Mouse (Mus musculus): Measurements from ENCODE around the gene Gli2. TPM values are rescaled to one million over a fixed set of nuclear protein-coding genes. Genes with fewer than 3 reads are reported as not detected.

Gli2 gene
- total RNA-seq, 1 experiment = 9.8 TPM

DNA sequence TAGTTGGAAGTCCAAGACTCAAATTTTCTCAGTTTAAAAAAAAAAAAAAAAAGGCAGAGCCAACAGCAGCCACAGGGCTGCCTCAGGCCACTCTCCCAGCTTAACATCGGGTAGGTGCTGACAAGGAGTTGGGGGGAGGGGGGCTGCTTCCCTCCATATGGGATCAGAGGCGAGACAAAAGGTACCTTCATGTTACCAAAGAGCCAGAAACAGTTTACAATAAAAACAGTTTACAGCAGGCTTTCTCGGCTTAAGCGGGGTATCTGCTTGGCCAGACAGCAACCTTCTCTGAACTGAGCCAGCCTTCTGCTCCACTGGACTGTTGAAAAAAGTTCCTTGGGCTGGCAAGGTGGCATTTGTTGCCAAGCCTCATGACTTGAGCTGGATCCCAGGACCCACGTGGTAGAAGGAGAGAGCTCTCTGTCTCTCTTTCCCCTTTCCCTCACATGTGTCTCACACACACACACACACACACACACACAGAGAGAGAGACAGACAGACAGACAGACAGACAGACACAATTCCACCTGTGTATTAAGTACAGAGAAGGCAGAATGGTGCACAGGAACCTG, 113.1 kb downstream of the Gli2 start:
- DNase-seq (ENCODE audit: low read depth, low spot score) = no peak

DNA sequence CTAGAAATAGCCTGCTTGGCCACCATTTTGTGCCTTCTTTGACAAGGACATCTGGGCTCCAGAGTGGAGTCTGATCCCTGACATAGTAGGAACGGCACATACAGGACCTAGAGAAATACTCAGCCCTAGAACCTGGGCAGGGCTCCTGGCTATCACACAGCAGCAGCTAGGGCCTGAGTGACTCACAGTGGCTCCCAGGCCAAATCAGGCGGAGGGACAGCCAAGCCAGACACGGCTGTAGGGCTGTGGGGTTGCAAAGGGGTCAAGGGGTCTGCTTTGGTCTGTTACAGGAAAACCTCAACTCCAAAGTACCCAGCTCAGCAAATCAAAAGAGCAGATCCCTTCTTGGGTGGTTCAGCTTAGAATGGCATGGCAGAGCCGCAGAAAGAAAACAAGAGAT, 115.2 kb downstream of the Gli2 start:
- Histone ChIP-seq H3K4me1 (ENCODE audit: control insufficient read depth in 2 of 2, insufficient read depth in 2 of 2, low read length in 2 of 2, poor library complexity in 1 of 2) (peaks cover 0 to 5% of the 10 kb centered on the region in 2 experiments; a peak in 1 of 4 replicates), H3K9me3 (ENCODE audit: control insufficient read depth, insufficient read depth, low read depth, low read length) (no peaks in the 10 kb centered on the region), H3K4me3 (ENCODE audit: insufficient read depth in 1 of 2, low read depth in 1 of 2, low read length in 2 of 2, poor library complexity in 1 of 2, severe bottlenecking in 1 of 2) (no peak overlapping the region), H3K36me3 (ENCODE audit: control insufficient read depth, insufficient read depth, low read length, poor library complexity, severe bottlenecking) (no peaks in the 10 kb centered on the region; the same call in 1 of the 2 replicates), H3K27ac (ENCODE audit: insufficient read depth, low read depth, low read length, poor library complexity, severe bottlenecking) (no peak overlapping the region), H3K9ac (ENCODE audit: insufficient read depth, low read depth, low read length, poor library complexity, severe bottlenecking) (no peak overlapping the region)
- in situ Hi-C loops (cut with MboI; ENCODE audit: low sequenced_read_pairs in 2 of 2, unreplicated experiment in 2 of 2) = no loop called here
- no peak for TF ChIP-seq ZC3H11A (IDR thresholded peaks at IDR 0.05; ENCODE audit: borderline replicate concordance, low read depth, low read length)
- TF ChIP-seq CHD2 (IDR thresholded peaks at IDR 0.05; ENCODE audit: low read depth, low read length) = no peak
- TF ChIP-seq ZNF384 (IDR thresholded peaks at IDR 0.05; ENCODE audit: low read depth, low read length) = no peak
- no peak for TF ChIP-seq MAFK (IDR thresholded peaks at IDR 0.05; ENCODE audit: insufficient read depth, low read depth, low read length)
- TF ChIP-seq HCFC1 (IDR thresholded peaks at IDR 0.05; ENCODE audit: borderline replicate concordance, insufficient read depth, low read length) = no peak
- DNase-seq (ENCODE audit: low read depth, low spot score) = no peak

More for the DNA sequence above, 113.1 kb downstream of the Gli2 start:
- Histone ChIP-seq H3K9ac (ENCODE audit: insufficient read depth, low read depth, low read length, poor library complexity, severe bottlenecking) (no peak overlapping the region), H3K36me3 (ENCODE audit: control insufficient read depth, insufficient read depth, low read length, poor library complexity, severe bottlenecking) (peaks cover 3% of the 10 kb centered on the region; the same call in 1 of the 2 replicates), H3K27ac (ENCODE audit: insufficient read depth, low read depth, low read length, poor library complexity, severe bottlenecking) (no peak overlapping the region), H3K9me3 (ENCODE audit: control insufficient read depth, insufficient read depth, low read depth, low read length) (no peaks in the 10 kb centered on the region), H3K4me1 (ENCODE audit: control insufficient read depth in 2 of 2, insufficient read depth in 2 of 2, low read length in 2 of 2, poor library complexity in 1 of 2) (peaks cover 0 to 5% of the 10 kb centered on the region in 2 experiments; a peak in 1 of 4 replicates), H3K4me3 (ENCODE audit: insufficient read depth in 1 of 2, low read depth in 1 of 2, low read length in 2 of 2, poor library complexity in 1 of 2, severe bottlenecking in 1 of 2) (no peak overlapping the region)
- TF ChIP-seq MAFK (IDR thresholded peaks at IDR 0.05; ENCODE audit: insufficient read depth, low read depth, low read length) (no peak), HCFC1 (IDR thresholded peaks at IDR 0.05; ENCODE audit: borderline replicate concordance, insufficient read depth, low read length) (no peak), ZNF384 (IDR thresholded peaks at IDR 0.05; ENCODE audit: low read depth, low read length) (no peak), ZC3H11A (IDR thresholded peaks at IDR 0.05; ENCODE audit: borderline replicate concordance, low read depth, low read length) (no peak), CHD2 (IDR thresholded peaks at IDR 0.05; ENCODE audit: low read depth, low read length) (no peak)
- in situ Hi-C loops (cut with MboI; ENCODE audit: low sequenced_read_pairs in 2 of 2, unreplicated experiment in 2 of 2) = no loop called here

DNA sequence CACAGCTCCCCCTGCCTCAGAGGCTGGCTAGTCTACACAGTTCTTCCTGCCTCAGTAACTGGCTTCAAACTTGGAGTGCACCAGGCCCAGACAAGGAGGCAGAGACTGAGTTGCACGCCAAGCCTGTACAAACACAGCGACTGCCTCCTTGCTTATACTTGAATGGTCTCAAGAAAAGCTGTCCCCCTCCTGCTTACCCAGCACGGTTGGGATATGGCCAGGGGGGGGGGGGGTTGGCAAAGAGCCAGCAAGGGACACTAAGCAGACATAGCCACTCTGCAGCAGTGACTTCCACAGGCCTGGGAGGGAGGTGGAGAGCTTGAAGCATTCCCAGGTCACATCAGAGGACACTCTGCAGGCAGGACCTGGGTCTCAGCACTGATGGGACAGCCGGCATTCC, 117.3 kb downstream of the Gli2 start:
- no peak for TF ChIP-seq HCFC1 (IDR thresholded peaks at IDR 0.05; ENCODE audit: borderline replicate concordance, insufficient read depth, low read length)
- TF ChIP-seq ZC3H11A (IDR thresholded peaks at IDR 0.05; ENCODE audit: borderline replicate concordance, low read depth, low read length) = no peak
- no peak for TF ChIP-seq CHD2 (IDR thresholded peaks at IDR 0.05; ENCODE audit: low read depth, low read length)
- Histone ChIP-seq H3K9me3 (ENCODE audit: control insufficient read depth, insufficient read depth, low read depth, low read length) (no peaks in the 10 kb centered on the region), H3K4me1 (ENCODE audit: control insufficient read depth in 2 of 2, insufficient read depth in 2 of 2, low read length in 2 of 2, poor library complexity in 1 of 2) (peaks cover 0 to 2% of the 10 kb centered on the region in 2 experiments; a peak in 1 of 4 replicates), H3K27ac (ENCODE audit: insufficient read depth, low read depth, low read length, poor library complexity, severe bottlenecking) (no peak overlapping the region), H3K9ac (ENCODE audit: insufficient read depth, low read depth, low read length, poor library complexity, severe bottlenecking) (no peak overlapping the region), H3K4me3 (ENCODE audit: insufficient read depth in 1 of 2, low read depth in 1 of 2, low read length in 2 of 2, poor library complexity in 1 of 2, severe bottlenecking in 1 of 2) (no peak overlapping the region), H3K36me3 (ENCODE audit: control insufficient read depth, insufficient read depth, low read length, poor library complexity, severe bottlenecking) (no peaks in the 10 kb centered on the region; the same call in 1 of the 2 replicates)
- DNase-seq (ENCODE audit: low read depth, low spot score) = no peak
- in situ Hi-C loops (cut with MboI; ENCODE audit: low sequenced_read_pairs in 2 of 2, unreplicated experiment in 2 of 2) = no loop called here

DNA sequence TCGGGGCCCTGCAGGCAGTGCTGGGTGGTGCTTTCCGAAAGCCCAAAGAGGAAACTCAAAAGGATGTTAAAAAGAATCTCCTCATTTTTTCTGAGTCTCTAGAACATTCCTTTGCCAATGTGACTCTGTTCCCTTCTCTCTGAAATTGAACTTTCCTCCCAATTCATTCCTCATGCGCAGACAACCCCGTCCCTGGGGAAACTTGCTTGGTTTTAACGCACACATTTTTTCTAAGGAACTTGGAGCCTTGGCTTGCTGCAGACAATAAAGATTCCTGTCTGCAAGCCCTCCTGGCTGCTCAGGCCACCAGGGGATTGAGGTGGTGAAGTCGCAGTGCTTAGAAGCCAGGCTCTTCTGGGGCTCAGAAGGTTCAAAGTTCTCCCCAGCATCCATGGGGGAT, 117.9 kb downstream of the Gli2 start:
- in situ Hi-C loops (cut with MboI; ENCODE audit: low sequenced_read_pairs in 2 of 2, unreplicated experiment in 2 of 2) = no loop called here
- H3K4me1 ChIP-seq (ENCODE audit: control insufficient read depth in 2 of 2, insufficient read depth in 2 of 2, low read length in 2 of 2, poor library complexity in 1 of 2) = peaks cover 0 to 2% of the 10 kb centered on the region in 2 experiments; a peak in 1 of 4 replicates
- no peak overlapping the region for H3K9ac ChIP-seq (ENCODE audit: insufficient read depth, low read depth, low read length, poor library complexity, severe bottlenecking)

More for the DNA sequence above, 117.9 kb downstream of the Gli2 start:
- Histone ChIP-seq H3K4me3 (ENCODE audit: insufficient read depth in 1 of 2, low read depth in 1 of 2, low read length in 2 of 2, poor library complexity in 1 of 2, severe bottlenecking in 1 of 2) (no peak overlapping the region), H3K36me3 (ENCODE audit: control insufficient read depth, insufficient read depth, low read length, poor library complexity, severe bottlenecking) (peaks cover 1% of the 10 kb centered on the region; the same call in 1 of the 2 replicates), H3K27ac (ENCODE audit: insufficient read depth, low read depth, low read length, poor library complexity, severe bottlenecking) (no peak overlapping the region), H3K9me3 (ENCODE audit: control insufficient read depth, insufficient read depth, low read depth, low read length) (no peaks in the 10 kb centered on the region)
- DNase-seq (ENCODE audit: low read depth, low spot score) = no peak
- no peak for TF ChIP-seq CHD2 (IDR thresholded peaks at IDR 0.05; ENCODE audit: low read depth, low read length)
- TF ChIP-seq ZC3H11A (IDR thresholded peaks at IDR 0.05; ENCODE audit: borderline replicate concordance, low read depth, low read length) = no peak
- no peak for TF ChIP-seq MAFK (IDR thresholded peaks at IDR 0.05; ENCODE audit: insufficient read depth, low read depth, low read length)
- no peak for TF ChIP-seq HCFC1 (IDR thresholded peaks at IDR 0.05; ENCODE audit: borderline replicate concordance, insufficient read depth, low read length)
- no peak for TF ChIP-seq ZNF384 (IDR thresholded peaks at IDR 0.05; ENCODE audit: low read depth, low read length)

All from ES-E14 (cell line).